Mouse (Mus musculus): ENCODE data around the gene Gimap8.

DNA sequence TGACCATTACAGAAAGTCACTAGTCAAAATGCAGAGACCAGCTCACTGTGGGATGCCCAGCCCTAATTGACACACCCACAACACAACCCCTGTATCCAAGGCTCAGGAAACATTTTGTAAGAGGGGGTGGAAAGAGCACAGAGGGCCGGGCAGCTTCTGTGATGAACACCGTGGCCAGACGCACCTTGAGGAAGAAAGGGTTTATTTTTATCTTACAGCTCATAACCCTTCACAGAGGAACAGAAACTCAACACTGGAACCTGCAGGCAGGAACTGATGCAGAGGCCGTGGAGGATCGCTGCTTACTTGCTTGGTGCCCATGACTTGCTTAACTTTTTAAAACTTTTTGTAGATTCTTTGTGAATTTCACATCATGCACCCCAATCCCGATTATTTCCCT lies 45.9 kb downstream of the Gimap8 start:
- TF ChIP-seq GATA1 (IDR thresholded peaks at IDR 0.05; ENCODE audit: borderline replicate concordance, low read length) (no peak), FLI1 (IDR thresholded peaks at IDR 0.05; ENCODE audit: low read length) (no peak)

Data from megakaryocyte, embryonic 14.5 days (primary cell).